Mouse (Mus musculus): ENCODE measurements at regions not wholly inside any gene's neighbourhood (a gene's known extent, or its start where the extent isn't known, plus 50 kb on each side); places are given as distances from the start of the nearest gene placed in this dataset.

- H3K27ac ChIP-seq (ENCODE audit: insufficient read depth, low read depth): no peak overlapping the region
- no peaks in the 10 kb centered on the region for H3K79me2 ChIP-seq (replicated peaks; ENCODE audit: control insufficient read depth, extremely low read depth, insufficient read depth, poor library complexity, severe bottlenecking)
- in situ Hi-C loops (cut with MboI; ENCODE audit: low pct_ligation_motif_present, low pct_unique_long_range_greater_than_20kb, low sequenced_read_pairs): no loop called here
- no peaks in the 10 kb centered on the region for H3K36me3 ChIP-seq (replicated peaks in 1 of 2; ENCODE audit: control insufficient read depth in 1 of 2, insufficient read depth in 1 of 2, low read length in 1 of 2)
- H3K4me3 ChIP-seq (replicated peaks in 1 of 3; ENCODE audit: low read depth in 2 of 3, low read length in 2 of 3, poor library complexity in 1 of 3): no peak overlapping the region
- peaks cover 3% of the 10 kb centered on the region for H3K9me3 ChIP-seq (replicated peaks; ENCODE audit: low read length)
- DNase-seq (ENCODE audit: extremely low read depth): no peak
- no peak overlapping the region for H3K4me2 ChIP-seq (ENCODE audit: insufficient read depth, low read depth, poor library complexity, severe bottlenecking)
- no peak overlapping the region for H3K9ac ChIP-seq (ENCODE audit: insufficient read depth, low read depth)
- H3K27me3 ChIP-seq (replicated peaks): peaks cover 56% of the 10 kb centered on the region
- TF ChIP-seq ELF1 (IDR thresholded peaks at IDR 0.05; ENCODE audit: low read depth, low read length): no peak
- dilution Hi-C loops (cut with MboI; ENCODE audit: extremely low pct_ligation_motif_present, extremely low pct_unique_long_range_greater_than_20kb, low sequenced_read_pairs): no loop called here
- H3K4me1 ChIP-seq (ENCODE audit: control insufficient read depth in 1 of 2, insufficient read depth in 2 of 2): peaks cover 3 to 6% of the 10 kb centered on the region in 2 experiments; a peak in 2 of 4 replicates
Measured at GRCm38 (mm10) chr7:117875241-117875640, 240.7 kb downstream of the Rps15a start.

DNA sequence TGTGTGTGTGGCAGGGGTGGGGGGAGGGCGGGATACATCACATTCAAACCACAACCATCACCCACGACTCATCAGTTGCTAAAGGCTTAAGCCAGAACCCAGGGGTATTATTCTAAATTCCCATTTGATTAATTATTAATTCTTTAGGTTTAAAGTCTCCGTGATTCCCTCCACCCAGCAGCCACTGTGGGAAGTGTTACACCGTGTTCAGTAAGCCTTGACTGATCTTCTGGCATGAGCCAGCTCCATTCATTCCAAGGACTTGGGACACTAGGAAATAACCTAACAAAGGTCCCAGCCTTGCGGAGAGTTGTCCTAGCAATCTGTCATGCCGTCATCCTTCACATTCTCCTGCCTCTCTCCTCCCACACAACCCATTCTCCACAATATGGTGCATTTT lies 256.6 kb downstream of the Rps15a start:
- in situ Hi-C loops (cut with MboI; ENCODE audit: low pct_ligation_motif_present, low pct_unique_long_range_greater_than_20kb, low sequenced_read_pairs) (loop anchor here (25.0 kb wide), 1 partner anchor 497 kb away; no protein-coding TSS in a partner anchor), dilution Hi-C loops (cut with MboI; ENCODE audit: extremely low pct_ligation_motif_present, extremely low pct_unique_long_range_greater_than_20kb, low sequenced_read_pairs) (no loop called here)
- DNase-seq (ENCODE audit: extremely low read depth): no peak
- no peaks in the 10 kb centered on the region for H3K79me2 ChIP-seq (replicated peaks; ENCODE audit: control insufficient read depth, extremely low read depth, insufficient read depth, poor library complexity, severe bottlenecking)
- H3K4me2 ChIP-seq (ENCODE audit: insufficient read depth, low read depth, poor library complexity, severe bottlenecking): no peak overlapping the region
- no peak overlapping the region for H3K9ac ChIP-seq (ENCODE audit: insufficient read depth, low read depth)
- TF ChIP-seq NELFE (IDR thresholded peaks at IDR 0.05; ENCODE audit: low read depth, low read length) (no peak), CHD2 (IDR thresholded peaks at IDR 0.05; ENCODE audit: low read length) (no peak), BHLHE40 (IDR thresholded peaks at IDR 0.05; ENCODE audit: low read depth, low read length) (no peak), SIN3A (IDR thresholded peaks at IDR 0.05; ENCODE audit: low read length) (no peak), MAX (IDR thresholded peaks at IDR 0.05; ENCODE audit: low read length) (no peak), RAD21 (IDR thresholded peaks at IDR 0.05; ENCODE audit: low read depth, low read length) (no peak), ELF1 (IDR thresholded peaks at IDR 0.05; ENCODE audit: low read depth, low read length) (no peak), ZNF384 (IDR thresholded peaks at IDR 0.05; ENCODE audit: low read depth, low read length) (no peak), ZC3H11A (IDR thresholded peaks at IDR 0.05; ENCODE audit: low read depth, low read length) (no peak), JUND (conservative IDR thresholded peaks at IDR 0.05; ENCODE audit: low read depth, low read length) (no peak), MYC (IDR thresholded peaks at IDR 0.05; ENCODE audit: low read depth, low read length) (no peak), USF1 (IDR thresholded peaks at IDR 0.05; ENCODE audit: low read depth, low read length) (no peak), TBP (conservative IDR thresholded peaks at IDR 0.05; ENCODE audit: low read depth, low read length) (no peak), UBTF (IDR thresholded peaks at IDR 0.05; ENCODE audit: low read depth, low read length) (no peak)
- no peak overlapping the region for H3K27ac ChIP-seq (ENCODE audit: insufficient read depth, low read depth)
- H3K9me3 ChIP-seq (replicated peaks; ENCODE audit: low read length): no peaks in the 10 kb centered on the region
- no peak overlapping the region for H3K4me3 ChIP-seq (replicated peaks in 1 of 3; ENCODE audit: low read depth in 2 of 3, low read length in 2 of 3, poor library complexity in 1 of 3)
- no peaks in the 10 kb centered on the region for H3K36me3 ChIP-seq (replicated peaks in 1 of 2; ENCODE audit: control insufficient read depth in 1 of 2, insufficient read depth in 1 of 2, low read length in 1 of 2)
- no peaks in the 10 kb centered on the region for H3K27me3 ChIP-seq (replicated peaks)
- H3K4me1 ChIP-seq (ENCODE audit: control insufficient read depth in 1 of 2, insufficient read depth in 2 of 2): peaks cover 17 to 32% of the 10 kb centered on the region in 2 experiments

DNA sequence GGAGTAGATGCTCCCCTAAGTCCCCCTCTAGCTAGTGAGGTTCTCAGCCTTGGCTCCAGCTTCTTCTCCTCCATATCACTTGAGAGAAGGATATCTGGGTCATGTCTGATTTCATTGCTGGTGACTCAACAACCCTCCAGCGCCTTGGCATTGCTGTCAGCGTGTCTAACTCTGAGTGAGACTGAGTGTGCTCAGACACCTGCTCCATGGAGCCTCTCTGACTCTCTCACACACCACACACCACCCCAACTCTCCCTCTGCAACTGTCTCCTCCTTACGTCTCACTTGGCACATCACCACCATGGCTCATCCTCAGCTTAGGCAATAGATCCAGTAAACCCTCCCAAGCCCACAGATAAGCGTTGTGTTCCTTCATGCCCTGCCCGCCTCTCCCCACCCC lies 260.0 kb downstream of the Rps15a start:
- no peaks in the 10 kb centered on the region for H3K36me3 ChIP-seq (replicated peaks in 1 of 2; ENCODE audit: control insufficient read depth in 1 of 2, insufficient read depth in 1 of 2, low read length in 1 of 2)
- H3K4me1 ChIP-seq (ENCODE audit: control insufficient read depth in 1 of 2, insufficient read depth in 2 of 2): peaks cover 8 to 10% of the 10 kb centered on the region in 2 experiments
- no peaks in the 10 kb centered on the region for H3K27me3 ChIP-seq (replicated peaks)
- TF ChIP-seq PAX5 (IDR thresholded peaks at IDR 0.05; ENCODE audit: low read length) (no peak), HCFC1 (IDR thresholded peaks at IDR 0.05; ENCODE audit: low read depth, low read length) (no peak), RAD21 (IDR thresholded peaks at IDR 0.05; ENCODE audit: low read depth, low read length) (no peak), MAZ (IDR thresholded peaks at IDR 0.05; ENCODE audit: low read depth, low read length) (no peak)
- H3K79me2 ChIP-seq (replicated peaks; ENCODE audit: control insufficient read depth, extremely low read depth, insufficient read depth, poor library complexity, severe bottlenecking): no peaks in the 10 kb centered on the region
- DNase-seq (ENCODE audit: extremely low read depth): no peak
- no peak overlapping the region for H3K4me2 ChIP-seq (ENCODE audit: insufficient read depth, low read depth, poor library complexity, severe bottlenecking)
- no peak overlapping the region for H3K27ac ChIP-seq (ENCODE audit: insufficient read depth, low read depth)
- in situ Hi-C loops (cut with MboI; ENCODE audit: low pct_ligation_motif_present, low pct_unique_long_range_greater_than_20kb, low sequenced_read_pairs): loop anchor here (25.0 kb wide), 1 partner anchor 494 kb away; no protein-coding TSS in a partner anchor
- dilution Hi-C loops (cut with MboI; ENCODE audit: extremely low pct_ligation_motif_present, extremely low pct_unique_long_range_greater_than_20kb, low sequenced_read_pairs): no loop called here
- H3K9ac ChIP-seq (ENCODE audit: insufficient read depth, low read depth): no peak overlapping the region
- H3K9me3 ChIP-seq (replicated peaks; ENCODE audit: low read length): no peaks in the 10 kb centered on the region
- no peak overlapping the region for H3K4me3 ChIP-seq (replicated peaks in 1 of 3; ENCODE audit: low read depth in 2 of 3, low read length in 2 of 3, poor library complexity in 1 of 3)

All from CH12.LX (cell line).